Mouse (Mus musculus) right cerebral cortex, postnatal 4 days (tissue): ENCODE data around the gene Ccdc51.
A peak's percentile ranks its signal among the peaks of the same experiment; 100 is the strongest.

Experiments
- DNase-seq: peaks from one replicate; pipeline ENCODE4 v3.0.0-alpha.2; 2022

The Ccdc51 gene

DNA sequence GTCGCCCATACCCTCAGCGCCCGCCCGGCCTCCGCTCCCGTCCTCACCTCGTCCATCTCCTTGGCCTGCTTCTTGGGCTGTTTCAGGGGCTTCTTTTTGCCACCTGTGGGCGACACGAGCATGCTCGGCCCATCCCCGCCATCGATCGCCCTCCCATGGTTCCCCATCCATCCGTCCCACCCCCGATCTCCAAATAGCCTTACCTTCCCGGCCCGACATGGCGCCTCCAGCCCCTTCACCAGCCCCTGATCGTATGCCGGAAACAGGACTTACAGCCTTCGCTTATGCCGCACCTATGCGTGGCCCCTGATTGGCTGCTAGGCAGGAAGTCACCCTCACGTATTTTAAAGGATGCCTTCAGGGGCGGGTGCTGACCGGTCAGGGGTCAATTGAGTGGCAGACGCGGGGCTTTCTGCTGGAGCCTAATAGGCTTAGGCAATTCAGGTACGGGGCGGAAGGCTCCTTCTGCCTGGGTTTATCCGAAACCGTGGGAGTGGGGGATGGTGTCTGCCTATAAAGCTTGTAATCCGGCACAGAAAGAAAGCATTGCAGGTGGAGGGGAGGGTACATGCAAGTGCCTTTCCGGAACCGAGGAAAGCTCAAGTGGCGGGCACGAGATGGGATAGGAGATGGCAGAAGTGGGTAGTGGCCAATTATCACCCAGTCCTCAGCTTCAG, at the start of gene Ccdc51, which contains the start of gene Tma7:
Gene Ccdc51, plus strand, starts transcription at position 370 of the 677 bp plus-strand sequence.
Gene Tma7, minus strand, starts transcription at position 464 of the 677 bp plus-strand sequence.
- peak; percentile 81 for DNase-seq

DNA sequence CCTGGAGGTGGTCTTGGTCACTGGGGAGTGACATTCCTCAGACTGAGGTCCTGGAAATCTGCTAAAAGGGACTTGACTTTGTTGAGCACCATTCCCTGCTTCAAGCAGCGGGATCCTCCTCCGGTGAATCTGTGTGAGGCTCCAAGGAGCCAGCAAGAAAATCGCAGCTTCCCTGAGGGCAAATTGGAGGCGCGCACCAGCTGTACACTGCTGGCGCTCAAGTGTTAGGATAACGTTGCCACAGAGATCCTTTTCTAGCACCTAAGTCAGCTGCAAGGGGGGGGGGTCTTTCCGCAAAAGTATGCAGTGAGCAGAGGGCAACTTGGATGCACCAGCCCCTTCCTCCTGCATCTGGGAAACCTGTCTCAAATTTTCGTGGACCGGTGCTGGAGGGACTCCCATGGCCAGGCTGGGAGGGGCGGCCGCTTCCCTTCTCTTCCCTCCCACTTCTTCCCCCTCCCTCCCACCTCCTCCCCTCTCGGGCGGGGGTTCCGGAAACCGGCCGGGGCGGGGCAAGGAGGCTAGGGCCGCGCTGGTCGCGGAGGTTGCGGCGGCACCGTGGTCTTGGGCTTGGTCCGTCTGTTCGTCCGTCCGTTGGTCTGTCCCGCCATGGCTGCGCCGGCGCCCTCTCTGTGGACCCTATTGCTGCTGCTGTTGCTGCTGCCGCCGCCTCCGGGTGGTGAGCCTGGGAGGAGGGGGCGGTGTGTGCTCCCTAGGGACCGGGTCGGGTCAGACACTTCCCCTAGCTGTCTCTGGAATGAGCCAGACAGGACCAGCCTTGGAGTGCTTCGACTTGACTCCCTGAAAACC, 44.0 kb upstream of the Ccdc51 start, which contains the start of gene Shisa5:
Gene Shisa5, plus strand, starts transcription at position 480 of the 810 bp plus-strand sequence.
- no peak for DNase-seq

DNA sequence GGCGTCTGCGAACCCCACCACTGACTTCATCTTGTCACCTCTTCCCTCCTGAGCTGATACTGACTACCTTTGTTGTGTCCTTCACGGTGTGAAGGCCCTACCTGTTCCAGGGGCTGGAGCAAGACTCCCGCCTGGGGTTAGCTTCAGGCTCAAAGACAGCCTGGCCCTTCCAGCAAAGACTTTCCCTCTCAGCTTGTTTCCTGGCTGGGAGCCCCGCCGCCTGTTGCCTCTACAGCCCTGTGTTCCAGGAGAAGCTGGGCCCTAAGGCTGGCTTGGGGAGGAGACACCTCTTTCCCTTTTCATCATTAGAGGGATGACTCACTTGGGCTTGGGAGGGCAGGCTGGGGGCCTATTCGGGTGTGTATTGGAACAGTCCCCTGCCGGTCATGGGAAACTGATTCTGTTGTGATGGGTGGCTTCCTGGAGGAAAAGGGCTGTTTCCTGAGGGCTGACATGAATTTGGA, 43.4 kb upstream of the Ccdc51 start:
- no peak for DNase-seq

DNA sequence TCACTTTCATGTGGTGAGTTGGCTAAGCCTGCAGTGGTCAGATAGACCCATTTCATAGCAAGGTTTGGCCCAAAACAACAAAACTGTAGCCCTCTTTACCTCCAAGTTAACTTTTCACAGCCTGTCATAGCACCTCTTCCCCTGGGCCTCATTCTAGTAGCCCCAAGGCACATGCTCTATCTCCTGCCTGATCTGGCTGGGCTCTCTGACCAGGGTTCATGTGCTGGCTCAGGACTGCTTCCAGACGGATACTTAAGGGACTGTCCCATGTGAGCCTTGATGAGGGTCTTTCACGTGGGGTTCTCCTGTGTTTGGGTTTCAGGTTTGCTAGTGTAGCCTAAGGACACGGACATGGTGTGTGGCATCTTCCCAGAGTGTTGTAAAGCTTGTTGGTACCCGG, 42.6 kb upstream of the Ccdc51 start:
- no peak for DNase-seq

DNA sequence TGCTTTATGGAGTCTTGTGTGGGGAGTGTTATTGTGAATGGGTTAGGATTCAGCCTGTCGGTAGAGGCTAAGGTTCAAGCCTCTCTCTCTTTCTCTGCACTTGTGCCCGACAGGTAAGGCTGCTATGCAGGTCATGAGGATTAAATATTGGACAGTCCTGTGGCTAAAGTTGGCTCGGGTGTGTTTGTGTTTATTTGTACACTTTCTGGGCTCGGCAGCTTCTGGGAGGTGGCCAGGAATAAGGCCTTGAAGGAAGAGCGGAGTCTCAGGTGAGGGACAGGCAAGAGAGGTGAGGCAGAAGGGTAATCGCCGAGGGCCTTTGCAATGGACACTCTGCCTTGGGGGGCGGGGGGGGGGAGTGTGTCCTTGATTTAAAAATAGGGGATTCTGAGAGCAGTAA, 42.1 kb upstream of the Ccdc51 start:
- DNase-seq = no peak

DNA sequence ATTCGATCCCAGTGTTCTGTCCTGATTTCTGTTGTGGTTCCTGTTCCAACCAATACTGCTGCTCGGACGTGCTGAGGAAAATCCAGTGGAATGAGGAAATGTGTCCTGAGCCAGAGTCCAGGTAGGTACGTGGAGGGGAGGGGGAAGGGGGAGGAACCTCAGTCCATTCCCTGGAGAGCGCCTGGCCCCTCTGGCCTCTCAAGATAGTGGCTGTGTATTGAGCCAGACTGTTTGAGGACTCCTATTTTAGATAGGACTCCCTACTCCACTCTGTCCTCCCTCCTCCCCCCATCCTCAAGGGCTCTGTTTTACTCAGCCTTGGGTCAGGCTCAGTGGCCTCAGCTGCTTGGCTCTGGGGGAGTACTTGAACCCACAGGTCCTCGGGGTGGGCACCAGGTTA, 41.4 kb upstream of the Ccdc51 start:
- no peak for DNase-seq

DNA sequence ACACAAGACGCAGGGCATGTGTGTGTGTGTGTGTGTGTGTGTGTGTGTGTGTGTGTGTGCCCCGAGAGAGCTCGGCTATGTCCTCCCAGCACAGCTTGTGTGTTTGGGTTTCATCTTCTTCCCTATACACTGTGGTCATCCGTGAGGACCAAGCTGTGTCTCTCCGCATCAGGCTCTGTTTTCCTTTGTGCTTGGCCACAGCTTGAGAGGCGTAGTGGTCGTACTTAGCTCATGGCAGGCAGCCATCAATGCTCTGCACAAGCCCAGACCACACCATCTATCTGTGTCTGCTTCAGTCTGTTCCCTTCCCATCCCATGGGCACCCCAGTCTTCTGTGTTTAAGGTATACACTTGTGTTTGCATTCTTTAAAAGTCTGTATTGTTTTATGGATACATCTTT, 40.9 kb upstream of the Ccdc51 start:
- no peak for DNase-seq

DNA sequence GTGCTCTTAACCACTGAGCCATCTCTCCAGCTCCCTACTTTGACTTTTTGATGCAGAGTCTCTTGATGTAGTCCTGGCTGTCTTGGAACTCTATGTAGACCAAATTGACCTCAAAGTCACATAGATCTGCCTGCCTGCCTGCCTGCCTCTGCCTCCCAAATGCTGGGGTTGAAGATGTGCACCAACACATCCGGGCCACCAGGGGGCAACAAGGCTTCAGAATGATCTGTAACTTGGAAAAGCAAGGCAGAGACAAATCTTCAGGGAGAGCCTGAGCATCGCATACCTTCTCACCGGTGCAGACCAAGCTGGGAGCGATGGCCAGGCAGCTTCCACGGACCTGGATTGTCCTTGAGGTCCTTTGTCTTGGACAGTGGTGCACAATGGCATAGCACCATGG, 36.0 kb upstream of the Ccdc51 start:
- no peak for DNase-seq

DNA sequence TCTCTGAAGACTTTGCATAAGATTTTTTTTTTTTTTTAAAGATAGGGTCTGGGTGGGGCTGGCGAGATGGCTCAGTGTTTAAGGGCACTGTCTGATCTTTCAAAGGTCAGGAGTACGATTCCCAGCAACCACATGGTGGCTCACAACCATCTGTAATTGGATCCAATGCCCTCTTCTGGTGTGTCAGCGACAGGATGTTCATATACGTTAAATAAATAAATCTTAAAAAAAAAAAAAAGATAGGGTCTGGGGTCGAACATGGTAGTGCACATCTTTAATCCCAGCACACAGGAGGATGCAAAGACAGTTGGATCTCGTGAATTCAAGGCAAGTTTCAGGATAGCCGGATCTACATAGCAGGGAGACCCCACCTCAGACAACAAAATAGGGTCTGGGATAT, 33.0 kb upstream of the Ccdc51 start:
- DNase-seq = no peak

DNA sequence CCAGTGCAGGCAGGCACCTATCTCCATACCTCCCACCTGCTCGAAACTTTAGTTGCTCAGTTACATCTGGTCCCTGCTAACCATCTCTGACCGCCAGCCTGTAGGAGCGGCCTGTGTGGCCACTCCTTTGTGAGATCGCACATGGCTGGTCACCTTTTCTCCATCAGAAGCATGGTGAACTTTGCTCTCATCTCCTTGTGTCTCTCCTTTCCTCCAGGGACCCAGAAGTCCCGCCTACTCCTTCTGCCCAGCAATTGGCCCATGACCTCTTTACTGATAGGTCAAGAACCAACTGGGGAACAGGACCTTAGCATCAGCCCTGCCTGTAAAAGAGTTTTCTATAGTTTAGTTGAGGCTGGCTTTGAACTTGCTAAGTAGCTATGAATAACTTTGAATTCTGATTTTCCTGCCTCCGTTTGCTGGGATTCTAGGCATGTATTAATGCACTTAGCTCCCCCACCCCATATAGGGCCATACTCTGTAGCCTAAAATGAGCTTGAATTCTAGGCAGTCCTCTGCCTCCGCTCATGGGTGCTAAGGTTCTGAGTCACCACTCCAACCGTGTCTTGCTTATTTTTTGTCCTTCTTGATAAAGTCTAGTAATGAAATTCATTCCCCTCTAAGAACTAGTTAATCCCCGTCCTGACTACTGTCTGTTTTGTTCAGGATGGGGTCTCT, 32.2 kb upstream of the Ccdc51 start:
- no peak for DNase-seq

DNA sequence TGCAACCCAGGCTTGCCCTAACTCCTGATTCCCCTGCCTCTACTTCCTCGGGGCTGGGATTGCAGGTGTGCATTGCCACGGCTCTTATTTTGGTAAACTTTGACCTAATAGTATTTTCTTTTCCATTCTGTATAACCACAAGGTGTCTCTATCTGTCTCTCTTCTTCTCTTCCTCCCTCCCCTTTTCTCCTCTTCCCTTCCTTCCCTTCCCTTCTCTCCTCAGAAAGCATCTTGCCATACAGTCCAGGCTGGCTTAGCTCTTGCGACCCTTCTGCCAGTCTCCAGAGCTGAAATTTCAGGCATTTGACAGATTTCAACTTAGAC, 31.7 kb upstream of the Ccdc51 start:
- DNase-seq = no peak

DNA sequence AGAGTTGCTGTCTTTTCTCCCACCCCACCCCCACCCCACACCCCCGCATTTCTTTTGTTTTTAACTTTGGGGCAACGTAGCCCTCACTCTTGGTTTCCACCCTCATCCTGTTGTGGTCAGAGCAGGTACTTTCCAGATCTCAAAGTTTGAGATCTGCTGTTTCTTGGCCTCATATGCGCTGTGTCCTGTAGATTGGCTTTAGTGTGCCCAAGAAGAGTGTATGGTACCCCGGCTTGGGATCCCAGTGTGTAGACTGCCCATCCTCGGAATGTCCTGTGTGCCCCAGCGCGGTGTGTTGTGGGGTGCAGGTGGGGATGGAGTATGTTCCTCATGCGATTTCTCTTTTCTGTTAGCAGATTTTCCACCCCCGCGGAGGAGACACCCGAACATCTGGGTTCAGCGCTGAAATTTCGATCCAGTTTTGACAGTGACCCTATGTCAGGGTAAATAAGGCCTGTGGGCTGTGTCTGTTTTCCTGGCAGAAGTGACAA, 31.2 kb upstream of the Ccdc51 start:
- no peak for DNase-seq

DNA sequence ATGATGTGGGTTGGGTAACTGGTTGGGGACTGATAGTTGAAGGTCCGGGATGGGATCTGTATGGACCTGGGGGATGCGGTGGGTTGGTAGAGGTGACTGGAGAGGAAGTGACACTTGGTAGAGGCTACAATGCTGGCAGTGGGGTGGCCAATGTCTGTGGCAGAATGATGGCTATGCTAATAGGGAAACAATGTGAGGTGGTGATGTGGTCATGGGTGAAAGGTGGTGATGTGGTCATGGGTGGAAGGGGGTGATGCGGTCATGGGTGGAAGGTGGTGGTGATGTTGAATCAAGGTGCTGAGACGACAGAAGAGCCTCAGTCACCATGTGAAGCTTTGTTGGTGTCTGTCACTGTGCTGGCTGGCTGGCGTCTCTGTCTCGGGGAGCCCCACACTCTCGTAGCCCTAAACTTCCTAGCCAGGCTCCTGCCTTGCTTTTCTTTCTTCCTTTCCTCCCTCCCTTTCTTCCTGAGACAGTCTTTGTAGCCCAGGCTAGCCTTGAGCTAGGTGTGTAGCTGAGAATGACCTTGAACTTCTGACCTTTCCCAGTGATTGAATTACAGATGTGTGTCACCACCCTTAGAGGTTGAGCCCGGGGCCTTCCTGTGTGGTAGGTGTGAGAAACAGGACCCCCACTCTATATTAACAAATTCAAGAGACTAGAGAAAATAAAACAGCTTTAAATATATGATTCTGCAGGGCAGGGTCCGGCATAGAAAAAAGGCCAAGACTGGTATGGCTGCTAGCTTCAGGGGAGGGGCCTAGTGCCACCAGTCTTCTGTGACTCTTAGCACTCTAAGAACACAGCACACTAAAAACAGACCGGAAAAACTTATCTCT, 30.4 kb upstream of the Ccdc51 start:
- DNase-seq = no peak

DNA sequence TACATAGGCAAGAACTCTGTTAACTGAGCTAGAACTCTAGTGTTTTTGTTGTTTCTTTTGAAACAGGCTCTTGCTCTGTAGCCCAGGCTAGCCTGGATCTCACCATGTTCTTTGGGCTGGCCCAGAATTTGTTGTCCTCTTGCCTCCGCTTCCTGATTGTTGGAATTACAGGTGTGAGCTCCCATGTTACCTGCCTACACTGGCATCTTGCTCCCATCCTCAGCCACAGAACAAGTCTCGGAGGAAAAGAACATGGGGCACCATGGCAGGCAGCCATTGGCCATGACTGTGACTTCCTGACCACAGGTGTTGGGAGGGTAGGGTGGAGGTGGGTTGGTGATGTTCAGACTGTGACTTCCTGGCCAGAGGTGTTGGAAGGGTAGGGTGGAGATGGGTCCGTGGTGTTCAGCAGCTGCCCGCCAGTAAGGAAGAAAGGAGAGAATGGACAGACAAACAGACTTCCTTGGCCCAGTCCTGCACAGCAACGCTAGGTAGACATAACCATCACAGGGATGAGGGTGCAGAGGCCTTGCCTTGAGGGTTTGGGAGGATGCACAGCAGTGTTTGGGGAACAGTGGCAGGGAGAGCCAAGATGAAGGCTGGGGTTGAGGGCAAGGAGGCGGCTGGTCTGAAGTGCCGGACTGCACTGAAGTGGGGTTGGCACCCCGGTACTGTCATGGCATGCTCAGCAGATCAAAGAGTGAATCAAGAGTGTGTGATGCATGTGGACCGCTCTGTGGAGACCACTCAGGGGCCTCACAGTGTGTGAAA, 29.6 kb upstream of the Ccdc51 start:
- DNase-seq = no peak

DNA sequence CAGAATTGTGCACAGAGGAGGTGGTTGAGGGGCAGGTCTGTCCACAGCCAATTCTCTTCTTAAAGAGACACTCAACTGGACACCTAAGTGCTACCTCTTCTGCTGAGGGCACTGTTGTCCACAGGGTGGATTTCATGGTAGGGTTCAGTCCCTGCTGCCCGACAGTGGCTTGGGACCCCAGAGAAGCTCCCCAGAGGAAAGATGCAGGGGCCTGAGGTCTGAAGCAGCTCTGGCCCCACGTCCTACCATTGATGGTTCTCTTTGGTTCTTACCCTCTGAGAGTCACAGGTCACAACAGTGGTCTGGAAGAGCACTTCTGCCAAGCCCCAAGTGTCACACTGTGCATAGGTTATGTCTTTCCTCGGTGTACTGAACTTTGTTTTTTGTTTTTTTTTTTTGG, 28.9 kb upstream of the Ccdc51 start:
- DNase-seq = no peak

DNA sequence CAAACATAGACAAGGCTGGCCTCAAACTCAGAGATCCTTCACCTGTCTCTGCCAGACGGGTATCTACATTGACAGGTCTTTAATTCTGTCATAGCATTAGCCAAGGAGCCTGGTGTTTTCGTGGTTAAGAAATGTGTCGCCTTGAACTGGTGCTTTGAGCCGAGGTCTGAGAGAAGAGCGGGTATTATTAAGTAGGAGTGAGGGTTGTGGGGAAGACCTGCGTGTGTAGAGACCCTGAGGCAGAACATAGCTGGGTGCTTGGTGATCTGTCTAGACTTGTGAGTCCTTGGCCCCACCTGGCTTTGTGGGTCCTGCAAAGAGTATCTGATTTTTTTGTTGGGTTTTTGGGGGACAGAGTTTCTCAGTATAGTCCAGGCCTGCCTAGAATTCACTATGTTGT, 28.4 kb upstream of the Ccdc51 start:
- no peak for DNase-seq

DNA sequence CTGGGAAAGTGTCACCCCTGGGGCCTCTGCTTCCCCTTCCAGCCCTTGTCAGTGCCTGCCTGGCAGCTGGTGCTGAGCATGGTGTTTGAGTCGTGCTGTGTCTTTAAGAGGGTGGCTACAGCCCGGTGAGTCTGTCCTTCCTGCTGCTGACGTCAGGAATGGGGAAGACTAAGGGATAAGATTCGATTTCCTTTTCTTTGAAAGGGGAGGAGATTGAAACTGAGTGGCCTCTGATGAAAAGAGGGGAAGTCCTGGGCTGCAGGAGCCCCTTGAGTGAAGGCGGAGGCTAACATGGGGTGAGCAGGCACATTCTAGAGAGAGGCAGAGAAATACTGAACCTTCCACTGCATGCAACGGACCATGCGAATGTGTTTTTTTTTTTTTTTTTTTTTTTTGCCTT, 27.6 kb upstream of the Ccdc51 start:
- DNase-seq = peak; percentile 50

DNA sequence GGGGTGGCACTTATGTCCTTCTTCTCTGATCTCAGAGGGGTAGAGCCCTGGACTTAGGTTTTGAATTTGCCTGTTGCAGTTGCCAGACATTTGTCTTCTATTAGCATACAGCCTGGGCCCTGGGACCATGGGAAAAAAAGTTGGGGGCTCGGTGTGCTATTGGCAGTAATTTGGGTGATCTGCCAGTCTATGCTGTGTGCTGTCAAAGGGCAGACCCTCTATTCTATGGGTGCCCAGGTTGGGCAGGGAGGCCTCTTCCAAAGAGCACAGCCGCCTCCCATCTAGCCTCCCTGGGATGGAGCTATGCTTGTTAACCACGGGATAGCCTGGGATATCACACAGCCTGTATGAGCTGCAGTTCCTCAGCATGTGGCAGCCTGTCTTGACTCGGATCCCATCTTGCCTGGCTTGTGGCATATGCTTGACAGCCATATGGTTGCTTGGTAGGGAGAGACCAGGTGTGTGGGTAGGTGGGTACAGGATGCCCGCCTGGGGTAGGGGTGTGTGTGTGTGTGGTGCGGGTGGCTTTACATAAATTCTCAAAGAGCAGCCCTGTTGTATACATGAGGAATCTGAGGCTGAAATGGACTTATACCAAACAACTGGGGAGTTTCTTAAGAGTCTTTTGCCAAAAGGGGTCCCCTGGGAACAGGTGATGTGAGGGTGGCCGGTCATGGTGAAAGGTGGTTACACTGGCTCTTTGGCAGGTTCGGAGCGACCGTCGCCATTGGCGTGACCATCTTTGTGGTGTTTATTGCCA, 26.8 kb upstream of the Ccdc51 start:
- no peak for DNase-seq

DNA sequence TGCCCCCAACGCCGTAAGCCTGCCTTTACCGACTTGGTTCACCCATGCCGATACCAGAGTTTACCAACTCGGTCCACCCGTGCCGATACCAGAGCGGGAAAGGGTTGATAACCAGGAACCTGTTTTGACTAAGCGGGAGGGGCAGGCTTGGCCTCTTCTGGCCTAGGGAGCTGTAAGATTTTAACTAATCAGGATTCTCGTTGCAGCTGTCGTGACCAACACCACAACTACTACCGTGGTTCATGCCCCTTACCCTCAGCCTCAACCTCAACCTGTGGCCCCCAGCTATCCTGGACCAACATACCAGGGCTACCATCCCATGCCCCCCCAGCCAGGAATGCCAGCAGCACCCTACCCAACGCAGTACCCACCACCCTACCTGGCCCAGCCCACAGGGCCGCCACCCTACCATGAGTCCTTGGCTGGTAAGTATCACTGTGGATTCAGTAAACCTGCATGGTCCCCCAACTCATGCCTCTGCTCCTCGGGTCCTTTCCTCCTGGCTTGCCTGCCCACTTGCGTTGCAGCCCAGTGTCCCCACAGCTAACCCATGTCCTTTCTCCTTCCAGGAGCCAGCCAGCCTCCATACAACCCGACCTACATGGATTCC, 26.1 kb upstream of the Ccdc51 start:
- no peak for DNase-seq

DNA sequence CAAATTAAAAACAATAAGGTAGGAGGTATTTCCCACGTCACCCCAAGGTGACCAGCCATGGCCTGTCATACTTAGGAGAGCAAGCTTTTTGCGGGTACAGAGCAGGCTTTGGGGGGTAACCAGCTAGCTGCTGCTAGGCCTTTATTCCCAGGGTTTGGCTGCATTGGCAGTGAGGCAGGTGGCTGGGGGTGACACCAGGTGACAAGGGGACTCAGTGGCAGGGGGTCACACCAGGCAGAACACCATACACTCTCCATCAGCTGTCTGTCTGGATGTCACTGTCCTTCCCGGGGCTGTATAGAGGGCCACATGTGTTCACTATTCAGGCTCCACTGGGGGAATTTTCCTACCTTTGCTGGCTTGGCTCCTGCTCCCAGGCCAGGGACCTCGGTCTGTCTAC, 25.4 kb upstream of the Ccdc51 start:
- DNase-seq = no peak

DNA sequence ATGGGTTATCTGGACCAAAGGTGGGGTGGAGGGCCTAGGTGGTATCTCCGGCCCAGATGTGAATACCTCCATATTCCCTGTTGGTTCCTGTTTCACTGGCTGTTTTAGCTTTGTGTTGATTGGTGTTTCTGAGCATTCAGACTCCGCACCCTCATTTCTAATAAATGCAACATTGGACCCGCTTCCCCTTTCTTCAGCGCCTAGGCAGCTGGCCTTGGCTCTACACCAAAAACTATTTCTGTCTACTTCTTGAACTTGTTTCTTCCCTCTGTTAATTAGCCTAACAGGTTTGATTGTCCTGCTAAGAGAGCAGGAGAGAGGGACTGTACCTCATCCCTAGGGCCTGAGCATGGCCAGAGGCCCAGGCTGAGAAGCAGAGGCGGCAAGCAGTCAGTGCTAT, 24.8 kb upstream of the Ccdc51 start:
- no peak for DNase-seq
